Mouse (Mus musculus) thymus, adult 2 months (tissue): ENCODE results near the gene Plek2.

Source experiments
- CTCF ChIP-seq: fragments of 200-500 bp; IDR thresholded peaks from 2 replicates; pipeline ENCODE4 v1.5.1; 2012; ENCODE audit warnings: mild to moderate bottlenecking, control low read depth, low read length, moderate library complexity, borderline replicate concordance; ENCODE audit not compliant: control insufficient read depth, poor library complexity, insufficient read depth; ENCODE audit errors: extremely low read depth
- POLR2A ChIP-seq: fragments of 200-500 bp; IDR thresholded peaks from 2 replicates; pipeline ENCODE4 v1.6.1; 2012; ENCODE audit warnings: mild to moderate bottlenecking, low read length, control low read depth, moderate library complexity; ENCODE audit not compliant: control insufficient read depth, poor library complexity, insufficient read depth; ENCODE audit errors: extremely low read depth

- TF ChIP-seq CTCF (no peak), POLR2A (no peak)
Observed at GRCm38 (mm10) chr12:78890062-78890461, 16.7 kb downstream of the Plek2 start.
